Mouse (Mus musculus): ENCODE measurements around the gene Whamm.

Whamm gene

GRCm38 (mm10) chr7:81571108-81571940, at the start of gene Whamm:
Gene Whamm (plus strand): TSS chr7:81571266.
- Histone ChIP-seq H3K9me3 (ENCODE audit: low read length) (no peaks in the 10 kb centered on the region), H3K36me3 (ENCODE audit: insufficient read depth, low read length) (peaks cover 10% of the 10 kb centered on the region), H3K27me3 (ENCODE audit: insufficient read depth, low read length) (peaks cover 5% of the 10 kb centered on the region), H3K4me3 (replicated peaks; ENCODE audit: low read length) (peak within 1 kb of the TSS; percentile 90), H3K4me1 (replicated peaks; ENCODE audit: low read depth, low read length) (peaks cover 29% of the 10 kb centered on the region)
- TF ChIP-seq NANOG (IDR thresholded peaks at IDR 0.05; ENCODE audit: borderline replicate concordance, low read length): no peak
- no peak for TF ChIP-seq POU5F1 (IDR thresholded peaks at IDR 0.05; ENCODE audit: borderline replicate concordance, low read length)

DNA sequence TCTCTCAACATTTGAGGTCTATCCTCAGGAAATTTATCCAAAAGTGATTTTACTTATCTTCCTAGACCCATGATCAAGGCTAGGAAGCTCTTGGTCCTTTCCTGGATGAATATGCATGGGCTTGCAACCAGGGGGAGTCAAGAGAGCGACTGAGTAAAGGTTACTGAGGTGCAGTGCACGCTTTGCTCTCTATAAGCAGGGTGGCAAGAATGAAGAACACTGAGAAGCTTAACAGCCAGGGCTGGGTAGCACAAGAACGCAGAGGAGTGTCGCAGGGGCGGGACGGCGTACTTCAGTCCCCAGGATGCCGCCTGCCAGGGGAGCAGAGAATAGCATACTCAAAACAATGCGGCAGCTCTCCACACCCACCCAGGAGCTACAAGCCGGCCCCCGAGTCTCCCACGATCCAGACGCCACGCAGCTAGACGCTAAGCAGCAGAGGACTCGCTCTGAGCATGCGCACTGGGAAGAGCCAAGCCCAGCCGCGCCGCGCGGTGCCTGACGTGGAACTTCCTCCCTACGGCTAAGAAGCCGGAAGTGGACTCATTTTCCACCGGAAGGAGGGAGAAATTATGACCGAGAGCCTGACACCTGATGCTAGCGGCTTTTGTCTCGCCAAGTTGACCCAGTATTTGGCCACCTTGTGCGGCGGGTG, 47.9 kb upstream of the Whamm start:
- TF ChIP-seq NANOG (IDR thresholded peaks at IDR 0.05; ENCODE audit: borderline replicate concordance, low read length): no peak
- no peak; the same call in 1 of the 2 replicates for TF ChIP-seq POU5F1 (IDR thresholded peaks at IDR 0.05; ENCODE audit: borderline replicate concordance, low read length)
- TF ChIP-seq CTCF (conservative IDR thresholded peaks at IDR 0.05; ENCODE audit: low read length): no peak
- H3K27me3 ChIP-seq (ENCODE audit: insufficient read depth, low read length): no peaks in the 10 kb centered on the region
- peak overlapping the region; percentile 86 for H3K4me3 ChIP-seq (replicated peaks; ENCODE audit: low read length)
- peaks cover 33% of the 10 kb centered on the region for H3K4me1 ChIP-seq (replicated peaks; ENCODE audit: low read depth, low read length)
- peaks cover 31% of the 10 kb centered on the region for H3K36me3 ChIP-seq (ENCODE audit: insufficient read depth, low read length)
- no peaks in the 10 kb centered on the region for H3K9me3 ChIP-seq (ENCODE audit: low read length)

DNA sequence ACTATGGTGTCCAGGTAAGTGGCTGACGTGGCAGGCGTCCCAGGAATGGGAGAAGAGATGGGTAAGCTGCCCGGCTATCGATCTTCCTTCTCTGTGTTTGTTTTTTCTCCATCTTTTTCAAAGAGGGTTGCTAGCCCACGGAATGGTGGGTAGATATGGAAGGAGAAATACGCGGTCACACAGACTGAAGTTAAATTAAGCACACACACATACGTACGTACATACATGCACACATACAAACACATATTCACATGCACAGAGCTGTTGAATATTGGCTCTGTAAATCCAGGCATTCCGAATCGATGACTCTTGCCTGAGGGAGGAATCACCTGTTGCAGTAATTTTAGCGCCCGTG, 47.4 kb upstream of the Whamm start:
- peak overlapping the region; percentile 86 for H3K4me3 ChIP-seq (replicated peaks; ENCODE audit: low read length)
- H3K9me3 ChIP-seq (ENCODE audit: low read length): no peaks in the 10 kb centered on the region
- TF ChIP-seq CTCF (conservative IDR thresholded peaks at IDR 0.05; ENCODE audit: low read length): no peak
- TF ChIP-seq POU5F1 (IDR thresholded peaks at IDR 0.05; ENCODE audit: borderline replicate concordance, low read length): no peak
- no peak for TF ChIP-seq NANOG (IDR thresholded peaks at IDR 0.05; ENCODE audit: borderline replicate concordance, low read length)
- peaks cover 37% of the 10 kb centered on the region for H3K36me3 ChIP-seq (ENCODE audit: insufficient read depth, low read length)
- H3K4me1 ChIP-seq (replicated peaks; ENCODE audit: low read depth, low read length): peaks cover 37% of the 10 kb centered on the region
- H3K27me3 ChIP-seq (ENCODE audit: insufficient read depth, low read length): no peaks in the 10 kb centered on the region

DNA sequence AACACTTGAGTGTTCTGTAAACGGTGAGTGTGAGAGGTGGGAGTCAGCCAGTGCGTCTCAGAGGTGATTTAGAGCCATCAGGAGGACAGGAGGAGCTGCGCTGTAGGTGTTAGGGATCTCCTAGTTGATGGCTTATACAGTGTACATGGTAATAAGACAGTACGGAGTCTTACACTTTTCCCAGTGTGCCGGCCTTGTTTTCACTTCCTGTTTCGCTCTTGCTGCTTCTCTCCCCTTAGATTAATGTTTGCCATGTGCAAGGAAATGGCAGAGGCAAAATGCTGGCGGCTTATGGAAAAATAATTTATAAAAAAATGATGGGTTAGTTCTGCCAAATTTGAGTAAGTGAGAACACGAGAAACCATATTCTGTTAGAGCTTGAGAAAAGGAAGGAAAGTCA, 42.1 kb upstream of the Whamm start:
- TF ChIP-seq CTCF (conservative IDR thresholded peaks at IDR 0.05; ENCODE audit: low read length) (no peak), POU5F1 (IDR thresholded peaks at IDR 0.05; ENCODE audit: borderline replicate concordance, low read length) (no peak), NANOG (IDR thresholded peaks at IDR 0.05; ENCODE audit: borderline replicate concordance, low read length) (no peak)
- peaks cover 20% of the 10 kb centered on the region for H3K9me3 ChIP-seq (ENCODE audit: low read length)
- H3K27me3 ChIP-seq (ENCODE audit: insufficient read depth, low read length): no peaks in the 10 kb centered on the region
- peaks cover 39% of the 10 kb centered on the region for H3K4me1 ChIP-seq (replicated peaks; ENCODE audit: low read depth, low read length)
- peaks cover 87% of the 10 kb centered on the region for H3K36me3 ChIP-seq (ENCODE audit: insufficient read depth, low read length)
- H3K4me3 ChIP-seq (replicated peaks; ENCODE audit: low read length): no peak overlapping the region

DNA sequence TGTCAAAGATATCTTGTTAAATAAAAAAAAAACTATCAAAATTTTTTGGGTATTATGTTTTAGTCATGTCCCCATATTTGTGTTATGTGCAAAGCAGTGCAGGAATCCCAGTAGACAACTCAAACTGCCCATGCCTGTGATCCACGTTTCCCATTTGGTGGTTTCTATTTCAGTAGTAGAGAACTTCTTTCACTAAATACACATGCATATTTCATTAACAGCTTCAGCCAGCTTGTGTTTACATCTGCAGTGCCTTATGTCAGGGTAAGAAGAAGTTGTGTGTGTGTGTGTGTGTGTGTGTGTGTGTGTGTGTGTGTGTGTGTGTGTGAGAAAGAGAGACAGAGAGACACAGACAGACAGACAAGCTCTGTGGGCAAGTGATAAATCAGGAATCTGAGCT, 39.6 kb upstream of the Whamm start:
- H3K9me3 ChIP-seq (ENCODE audit: low read length): peaks cover 25% of the 10 kb centered on the region
- no peaks in the 10 kb centered on the region for H3K27me3 ChIP-seq (ENCODE audit: insufficient read depth, low read length)
- H3K4me3 ChIP-seq (replicated peaks; ENCODE audit: low read length): no peak overlapping the region
- peaks cover 26% of the 10 kb centered on the region for H3K4me1 ChIP-seq (replicated peaks; ENCODE audit: low read depth, low read length)
- TF ChIP-seq CTCF (conservative IDR thresholded peaks at IDR 0.05; ENCODE audit: low read length) (no peak), NANOG (IDR thresholded peaks at IDR 0.05; ENCODE audit: borderline replicate concordance, low read length) (no peak), POU5F1 (IDR thresholded peaks at IDR 0.05; ENCODE audit: borderline replicate concordance, low read length) (no peak)
- H3K36me3 ChIP-seq (ENCODE audit: insufficient read depth, low read length): peaks cover 79% of the 10 kb centered on the region

DNA sequence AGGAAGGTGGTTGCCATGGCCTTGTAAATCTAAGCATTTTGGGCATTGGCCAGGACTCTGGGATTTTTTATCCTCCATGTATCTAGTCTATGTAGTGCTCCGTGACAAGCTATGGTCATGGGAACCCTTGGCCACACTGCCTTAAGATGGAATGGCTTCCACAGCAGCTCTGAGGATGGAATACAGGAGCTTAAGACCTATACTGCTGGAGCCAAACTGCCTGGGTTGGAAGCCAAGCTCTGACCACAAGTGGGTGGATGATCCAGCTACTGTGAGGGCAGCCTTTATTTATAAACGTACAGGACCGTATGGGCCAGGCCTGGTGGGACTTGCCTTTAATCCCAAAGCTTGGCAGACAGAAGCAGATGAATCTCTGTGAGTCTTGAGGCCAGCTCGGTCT, 34.6 kb upstream of the Whamm start:
- Histone ChIP-seq H3K9me3 (ENCODE audit: low read length) (peaks cover 25% of the 10 kb centered on the region), H3K36me3 (ENCODE audit: insufficient read depth, low read length) (peaks cover 35% of the 10 kb centered on the region), H3K4me1 (replicated peaks; ENCODE audit: low read depth, low read length) (peaks cover 10% of the 10 kb centered on the region; the same call in 1 of the 2 replicates), H3K4me3 (replicated peaks; ENCODE audit: low read length) (no peak overlapping the region), H3K27me3 (ENCODE audit: insufficient read depth, low read length) (no peaks in the 10 kb centered on the region)
- TF ChIP-seq POU5F1 (IDR thresholded peaks at IDR 0.05; ENCODE audit: borderline replicate concordance, low read length) (no peak), CTCF (conservative IDR thresholded peaks at IDR 0.05; ENCODE audit: low read length) (no peak), NANOG (IDR thresholded peaks at IDR 0.05; ENCODE audit: borderline replicate concordance, low read length) (no peak)

GRCm38 (mm10) chr7:81538070-81538675, 32.9 kb upstream of the Whamm start:
- Histone ChIP-seq H3K4me3 (replicated peaks; ENCODE audit: low read length) (no peak overlapping the region), H3K4me1 (replicated peaks; ENCODE audit: low read depth, low read length) (peaks cover 10% of the 10 kb centered on the region; the same call in 1 of the 2 replicates), H3K27me3 (ENCODE audit: insufficient read depth, low read length) (peaks cover 4% of the 10 kb centered on the region; the same call in 1 of the 2 replicates), H3K36me3 (ENCODE audit: insufficient read depth, low read length) (peaks cover 18% of the 10 kb centered on the region; the same call in 1 of the 2 replicates), H3K9me3 (ENCODE audit: low read length) (peaks cover 12% of the 10 kb centered on the region)
- TF ChIP-seq CTCF (conservative IDR thresholded peaks at IDR 0.05; ENCODE audit: low read length) (no peak), POU5F1 (IDR thresholded peaks at IDR 0.05; ENCODE audit: borderline replicate concordance, low read length) (no peak), NANOG (IDR thresholded peaks at IDR 0.05; ENCODE audit: borderline replicate concordance, low read length) (no peak)

DNA sequence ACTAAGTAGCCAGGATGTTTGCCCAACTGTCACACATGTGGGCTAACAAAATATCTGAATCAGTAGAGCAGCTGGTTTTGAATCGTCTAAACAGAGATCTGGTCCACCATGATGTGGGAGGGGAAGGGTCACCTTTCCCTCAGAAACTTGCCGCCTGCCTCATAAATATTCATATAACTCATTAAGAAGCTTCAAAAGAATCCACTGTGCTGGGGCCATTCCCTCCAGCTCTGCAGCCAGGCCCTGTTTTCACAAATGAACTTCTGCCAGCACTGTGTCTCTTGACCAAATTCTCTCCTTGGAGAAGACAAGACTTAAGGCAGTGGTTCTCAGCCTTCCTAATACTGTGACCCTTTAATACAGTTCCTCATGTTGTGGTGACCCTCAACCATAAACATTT, 31.5 kb upstream of the Whamm start:
- Histone ChIP-seq H3K27me3 (ENCODE audit: insufficient read depth, low read length) (peaks cover 7% of the 10 kb centered on the region; the same call in 1 of the 2 replicates), H3K4me1 (replicated peaks; ENCODE audit: low read depth, low read length) (peaks cover 10% of the 10 kb centered on the region; the same call in 1 of the 2 replicates), H3K9me3 (ENCODE audit: low read length) (no peaks in the 10 kb centered on the region), H3K36me3 (ENCODE audit: insufficient read depth, low read length) (0 out of 2 replicates have a peak, but pooled peaks cover 8% of the 10 kb centered on the region), H3K4me3 (replicated peaks; ENCODE audit: low read length) (no peak overlapping the region)
- TF ChIP-seq CTCF (conservative IDR thresholded peaks at IDR 0.05; ENCODE audit: low read length) (no peak), NANOG (IDR thresholded peaks at IDR 0.05; ENCODE audit: borderline replicate concordance, low read length) (no peak), POU5F1 (IDR thresholded peaks at IDR 0.05; ENCODE audit: borderline replicate concordance, low read length) (no peak)
